Comparison of ENCODE assay signal across 9 mouse cellular contexts in genomic region chr9:67260835-67261599, GRCm38 (mm10).
DNase-seq lines count a peak whose midpoint lies in the region; ATAC-seq lines count a peak whose summit lies in the region.
"Had no signal": no experiment of that assay in that cellular context is flagged by ENCODE, and none has a peak within 500 bp of the region (broad histone marks: within the 10 kb centered on the region; RNA-seq: fewer than 3 reads in every experiment).

No protein-coding gene starts in this region.

- peaks cover 46% of the 10 kb centered on the region for H3K4me1 ChIP-seq in heart, embryonic 15.5 days (replicated peaks)
- H3K4me1 ChIP-seq in limb, embryonic 15.5 days = peaks cover 31% of the 10 kb centered on the region
- peaks cover 9% of the 10 kb centered on the region for H3K4me1 ChIP-seq in stomach, embryonic 15.5 days

- WGBS in heart, embryonic 15.5 days = 39% methylated on average over 13 of the region's 13 CpGs
- 53% methylated on average over 13 of the region's 13 CpGs for WGBS in limb, embryonic 15.5 days
- 41% methylated on average over 13 of the region's 13 CpGs for WGBS in stomach, embryonic 15.5 days

- peak; percentile 52 for ATAC-seq in heart, embryonic 15.5 days (replicated peaks; ENCODE audit: insufficient number of reproducible peaks, insufficient read depth, low FRiP score, low read depth)
- no peak for ATAC-seq in limb, embryonic 15.5 days (ENCODE audit: insufficient number of reproducible peaks, low FRiP score, low TSS enrichment, low read depth)
- peak; percentile 30 for ATAC-seq in stomach, embryonic 15.5 days (ENCODE audit: insufficient read depth, low FRiP score, low read depth)

- no peaks in the 10 kb centered on the region for H3K9me3 ChIP-seq in heart, embryonic 15.5 days (replicated peaks)
- no peaks in the 10 kb centered on the region for H3K9me3 ChIP-seq in limb, embryonic 15.5 days
- no peaks in the 10 kb centered on the region for H3K9me3 ChIP-seq in stomach, embryonic 15.5 days
- H3K9me3 ChIP-seq: G1E had no signal

- peak; percentile 20 for DNase-seq in kidney, adult 11 months
- DNase-seq in kidney, adult 18-20 months = no peak
- no peak for DNase-seq in right cerebral cortex, postnatal 10 days (ENCODE audit: low spot score in 2 of 2)
- DNase-seq in adrenal gland, postnatal 25 days = no peak
- no peak for DNase-seq in spleen, postnatal 10 days (ENCODE audit: low spot score in 2 of 2)

- no peaks in the 10 kb centered on the region for H3K27me3 ChIP-seq in heart, embryonic 15.5 days
- no peaks in the 10 kb centered on the region for H3K27me3 ChIP-seq in limb, embryonic 15.5 days
- H3K27me3 ChIP-seq in stomach, embryonic 15.5 days (replicated peaks) = no peaks in the 10 kb centered on the region

- peak overlapping the region; percentile 70 for H3K27ac ChIP-seq in heart, embryonic 15.5 days
- H3K27ac ChIP-seq in limb, embryonic 15.5 days = peak overlapping the region; percentile 38; the same call in 1 of the 2 replicates
- H3K27ac ChIP-seq in stomach, embryonic 15.5 days = peak overlapping the region; percentile 75

- peaks cover 17% of the 10 kb centered on the region for H3K36me3 ChIP-seq in heart, embryonic 15.5 days
- peaks cover 29% of the 10 kb centered on the region for H3K36me3 ChIP-seq in limb, embryonic 15.5 days
- 0 out of 2 replicates have a peak, but pooled peaks cover 5% of the 10 kb centered on the region for H3K36me3 ChIP-seq in stomach, embryonic 15.5 days
- H3K36me3 ChIP-seq: G1E had no signal

- H3K4me3 ChIP-seq in heart, embryonic 15.5 days = no peak overlapping the region
- H3K4me3 ChIP-seq in limb, embryonic 15.5 days = no peak overlapping the region
- no peak overlapping the region for H3K4me3 ChIP-seq in stomach, embryonic 15.5 days (replicated peaks)

- no peak overlapping the region for H3K9ac ChIP-seq in heart, embryonic 15.5 days
- H3K9ac ChIP-seq in limb, embryonic 15.5 days = no peak overlapping the region
- H3K9ac ChIP-seq in stomach, embryonic 15.5 days = no peak overlapping the region

- peak overlapping the region; percentile 29; the same call in 1 of the 2 replicates for H3K4me2 ChIP-seq in heart, embryonic 15.5 days
- H3K4me2 ChIP-seq in limb, embryonic 15.5 days = no peak overlapping the region
- H3K4me2 ChIP-seq in stomach, embryonic 15.5 days = no peak overlapping the region
